Mouse (Mus musculus): ENCODE results near the gene Gtf2a1.
"Not testable (repeated sequence)": the region's sequence is repeated elsewhere in the genome, so short reads cannot be mapped to it uniquely, and the experiment has no call there.

Gene Gtf2a1

DNA sequence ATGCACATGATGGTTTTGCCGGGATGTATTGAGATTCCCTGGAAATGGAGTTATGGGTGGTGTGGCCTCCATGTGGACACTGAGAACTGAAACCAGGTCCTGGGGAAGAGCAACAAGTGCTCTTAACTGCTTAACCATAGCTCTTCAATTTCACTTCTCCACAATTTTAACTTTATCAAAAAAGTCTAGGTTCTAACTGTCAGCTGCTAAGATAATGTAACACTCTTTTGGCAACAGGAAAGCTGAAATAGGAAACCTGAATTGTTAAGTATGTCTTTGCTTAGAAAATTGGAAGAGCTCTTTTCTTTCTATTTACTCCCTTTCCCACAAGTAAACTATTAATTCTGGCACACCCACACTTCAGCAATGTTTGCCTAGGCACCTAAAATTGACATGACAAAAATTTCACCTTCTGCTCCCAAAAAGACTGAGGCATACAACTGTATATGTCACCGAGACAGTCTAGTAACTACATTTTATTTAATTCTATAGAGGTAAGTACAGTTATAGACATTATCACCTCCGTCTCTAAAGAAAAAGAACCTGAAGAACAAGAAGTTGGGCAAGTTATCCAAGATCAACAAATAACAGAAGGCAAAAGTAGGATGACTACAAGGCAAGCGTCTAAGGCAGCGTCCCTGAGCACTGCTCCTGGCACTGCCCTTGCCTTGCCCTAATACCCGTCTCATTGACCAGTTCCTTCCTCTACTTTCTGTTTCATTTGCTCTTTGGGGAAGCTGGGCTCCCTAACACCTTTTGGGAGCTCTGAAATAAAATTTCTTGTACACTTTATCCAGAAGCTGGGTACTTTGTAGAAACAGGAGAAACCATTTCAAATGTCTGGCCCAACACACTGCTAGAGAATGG lies 8.8 kb downstream of the Gtf2a1 start:
- DNase-seq (ENCODE audit: low spot score) = no peak

DNA sequence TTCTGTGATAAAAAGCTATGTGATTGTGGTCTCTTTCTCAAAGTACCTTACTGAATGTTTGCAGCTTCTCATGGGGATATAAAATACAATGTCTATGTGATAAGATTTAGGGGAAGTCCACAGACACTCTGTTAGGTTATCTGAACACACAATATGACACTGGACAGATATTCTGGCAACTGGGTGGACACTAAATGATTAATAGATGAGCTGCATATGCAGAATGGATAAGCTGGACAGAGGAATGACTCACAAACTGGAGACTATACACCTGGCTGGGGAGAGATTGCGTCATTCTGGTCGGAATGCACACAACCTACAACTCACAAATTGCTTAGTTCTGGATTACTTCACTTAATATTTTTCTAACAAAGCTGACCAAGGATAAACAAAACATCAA lies 10.6 kb downstream of the Gtf2a1 start:
- DNase-seq (ENCODE audit: low spot score) = no peak

DNA sequence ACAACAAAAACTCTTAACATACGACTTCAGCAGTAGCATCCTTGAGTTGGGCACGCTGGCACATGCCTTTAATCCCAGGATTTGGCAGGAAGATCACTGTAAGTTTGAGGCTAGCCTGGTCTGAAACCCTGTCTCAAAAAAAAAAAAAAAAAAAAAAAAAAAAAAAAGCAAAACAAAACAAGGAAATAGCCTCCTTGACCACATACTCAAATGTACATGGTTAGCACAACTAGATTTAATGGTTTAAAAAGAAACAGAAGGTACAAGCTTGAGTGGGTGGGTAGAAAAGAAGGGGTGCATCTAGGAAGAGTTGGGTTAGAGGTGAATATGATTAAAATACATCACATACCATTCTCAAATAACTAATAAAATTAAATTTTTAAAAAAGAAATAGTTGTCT lies 18.6 kb downstream of the Gtf2a1 start:
- no peak for DNase-seq (ENCODE audit: low spot score)

DNA sequence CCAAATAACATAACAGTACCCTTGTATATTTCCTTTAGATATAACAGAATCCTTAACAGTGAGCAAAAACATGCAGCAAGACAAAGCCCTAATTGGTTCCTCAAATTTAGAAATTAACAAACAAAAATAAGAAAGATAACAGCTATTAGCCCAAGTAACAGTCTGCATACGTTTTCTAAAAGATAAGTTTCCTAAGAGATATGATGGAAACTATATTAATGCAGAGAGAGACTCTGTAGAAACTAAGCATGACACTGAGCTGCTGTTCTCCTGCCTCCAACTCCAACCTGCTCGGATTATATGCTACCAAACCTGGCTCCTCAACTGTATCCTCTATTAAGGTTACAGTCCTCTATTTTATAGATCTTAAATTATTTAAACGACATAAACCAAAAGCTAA lies 21.0 kb downstream of the Gtf2a1 start:
- no peak for DNase-seq (ENCODE audit: low spot score)

DNA sequence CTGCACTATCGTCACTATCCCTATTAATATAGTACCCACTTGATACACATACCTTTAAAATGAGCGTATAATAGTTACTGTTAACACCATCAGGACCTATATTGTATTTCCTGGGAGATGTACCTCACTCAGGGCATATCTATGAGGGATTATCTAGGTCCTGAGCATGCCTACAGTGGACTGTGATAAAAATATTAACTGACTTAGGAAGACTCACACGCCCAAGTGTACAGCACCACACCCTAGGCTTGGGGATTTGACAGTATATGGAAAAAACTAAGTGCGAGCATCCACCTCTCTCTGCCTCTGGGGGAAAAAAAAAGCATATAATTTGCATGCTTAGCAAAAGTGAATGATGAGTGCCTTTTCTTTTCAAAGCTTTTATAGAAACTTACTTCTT lies 23.1 kb downstream of the Gtf2a1 start:
- DNase-seq (ENCODE audit: low spot score) = no peak

DNA sequence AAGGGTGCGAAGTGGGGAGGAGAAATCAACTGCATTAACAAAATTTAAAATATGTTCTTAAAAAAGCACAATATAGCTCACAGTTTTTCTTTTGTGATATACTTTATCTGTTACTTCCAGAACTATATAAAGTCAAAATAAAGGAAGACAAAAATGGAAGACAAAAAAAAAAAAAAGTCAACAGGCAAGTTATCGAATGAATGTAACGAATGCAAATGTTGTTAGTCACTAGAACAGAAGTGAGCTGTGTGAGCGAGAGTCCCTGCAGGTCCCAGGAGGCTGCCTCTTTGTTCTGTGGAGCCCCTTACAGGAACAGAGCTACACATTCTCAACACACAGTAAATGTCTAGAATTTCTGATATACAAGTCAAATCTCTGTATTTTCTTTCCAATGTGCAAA lies 32.1 kb downstream of the Gtf2a1 start:
- DNase-seq (ENCODE audit: low spot score) = not testable (repeated sequence)

DNA sequence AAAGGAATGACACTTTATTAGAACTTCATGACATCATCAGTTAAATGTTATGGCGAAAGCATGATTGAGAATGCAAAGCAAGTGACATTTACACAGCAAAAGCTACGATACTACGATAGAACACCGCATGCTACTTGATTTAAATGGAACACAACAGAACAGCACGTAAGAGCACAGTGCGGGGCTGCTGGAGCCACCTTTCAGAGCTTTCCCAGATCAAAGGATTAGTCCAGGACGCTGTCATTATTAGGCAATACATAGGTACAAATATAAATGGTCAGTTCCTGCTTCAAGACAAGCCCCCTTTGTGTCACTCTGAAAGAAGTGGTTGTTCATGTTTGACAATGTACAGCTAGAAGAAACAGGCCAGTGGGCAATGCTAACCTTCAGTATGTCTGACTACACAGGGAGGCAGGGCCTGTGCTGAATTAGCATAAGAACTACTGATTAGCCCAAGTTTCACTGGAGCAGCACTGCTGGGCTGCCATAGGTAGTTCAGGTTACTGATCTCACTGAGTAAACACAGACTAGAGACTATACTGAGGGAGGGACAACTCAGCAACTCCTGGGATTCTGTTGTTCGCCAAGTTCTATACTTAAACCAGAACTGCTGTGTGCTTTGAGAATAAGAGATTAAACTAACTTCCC lies 32.8 kb downstream of the Gtf2a1 start:
- not testable (repeated sequence) for DNase-seq (ENCODE audit: low spot score)

DNA sequence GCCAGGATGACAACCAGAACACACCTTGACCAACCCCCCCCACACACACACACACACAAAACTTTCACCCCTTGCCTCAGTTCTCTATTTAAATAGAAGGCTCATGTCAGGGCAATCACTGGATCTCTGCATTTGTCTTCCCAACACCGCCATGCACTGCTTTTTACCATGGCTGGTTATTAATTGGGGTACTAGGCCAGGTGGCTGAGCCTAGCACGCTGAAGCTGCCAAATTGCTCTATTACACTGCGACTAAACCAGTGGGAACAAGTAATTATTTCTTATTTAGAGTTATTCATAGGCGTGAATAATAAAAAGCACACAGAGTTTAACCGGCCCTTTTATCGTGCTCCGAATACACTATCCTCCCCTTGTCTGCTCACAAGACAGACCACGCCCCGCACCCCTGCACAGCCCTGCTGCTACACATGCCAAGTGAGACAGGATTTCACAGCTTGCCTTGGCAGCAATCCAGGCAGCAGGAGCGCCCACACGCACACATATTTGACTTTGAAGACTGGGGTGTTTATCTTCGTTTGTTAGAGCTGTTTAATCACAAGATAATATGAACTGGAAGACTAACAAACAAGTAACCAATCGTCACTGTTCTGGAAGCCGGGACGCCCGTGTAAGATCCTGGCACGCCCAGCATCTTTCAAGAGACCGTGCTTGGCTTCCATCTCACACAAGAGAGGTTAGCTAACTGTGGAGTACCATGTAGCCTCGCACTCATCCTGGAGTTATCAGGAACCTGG lies 38.3 kb downstream of the Gtf2a1 start:
- DNase-seq (ENCODE audit: low spot score) = peak; percentile 70

DNA sequence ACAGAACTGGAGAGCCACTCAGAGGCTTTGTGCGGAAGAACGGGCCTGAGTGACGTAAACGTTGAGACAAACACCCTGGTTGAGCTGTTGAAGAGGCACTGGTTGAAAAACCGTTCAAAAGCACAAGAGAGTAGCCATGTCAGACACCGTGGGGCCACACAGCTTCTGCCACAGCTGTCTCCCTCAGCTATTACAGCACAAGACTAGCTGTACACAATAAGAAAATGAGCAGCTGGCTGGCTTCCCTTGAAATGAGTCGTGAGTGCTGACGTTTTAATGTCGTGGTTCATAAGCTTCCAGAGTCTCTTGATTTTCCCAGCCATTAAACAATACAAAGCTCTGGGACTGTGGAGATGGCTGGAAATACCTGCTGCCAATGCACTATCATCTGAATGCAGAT lies 40.8 kb downstream of the Gtf2a1 start:
- no peak for DNase-seq (ENCODE audit: low spot score)

DNA sequence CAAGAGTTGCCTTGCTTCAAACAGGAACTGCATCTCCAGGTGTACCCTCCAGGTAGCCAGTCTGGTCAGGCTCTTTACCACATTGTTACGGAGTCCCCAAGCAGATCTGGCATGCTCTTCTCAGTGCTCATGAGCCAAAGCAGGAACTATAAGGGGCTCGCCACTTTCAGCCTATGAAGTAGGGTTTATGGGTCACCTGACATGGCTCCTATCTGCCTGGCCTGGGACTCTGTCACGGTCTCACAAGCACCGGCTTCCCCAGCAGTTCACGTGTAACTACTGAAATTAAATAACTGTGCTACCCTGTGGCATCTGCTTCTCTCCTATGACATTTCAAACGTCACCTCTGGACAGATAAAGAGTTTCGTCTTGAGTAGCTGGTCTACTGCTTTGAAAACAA lies 50.1 kb downstream of the Gtf2a1 start:
- DNase-seq (ENCODE audit: low spot score) = no peak

DNA sequence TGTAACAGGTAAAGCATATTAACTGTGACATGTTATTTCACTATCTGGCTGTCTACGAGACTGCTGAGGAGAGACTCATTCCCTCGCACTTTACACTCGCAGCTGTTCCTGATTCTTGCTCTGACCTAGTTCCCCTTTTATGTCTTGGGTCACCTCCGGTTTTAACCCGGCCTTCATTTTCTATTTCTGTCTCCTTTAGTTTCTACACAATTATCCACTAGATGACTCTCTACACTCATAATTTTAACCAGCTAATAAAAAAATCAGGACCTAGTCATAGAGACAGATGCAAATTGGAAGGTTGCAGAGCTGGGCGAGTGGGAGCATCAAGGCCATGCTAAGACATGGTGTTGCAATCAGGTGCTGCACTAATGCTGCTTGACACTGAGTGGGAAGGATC lies 55.8 kb downstream of the Gtf2a1 start:
- DNase-seq (ENCODE audit: low spot score) = no peak

DNA sequence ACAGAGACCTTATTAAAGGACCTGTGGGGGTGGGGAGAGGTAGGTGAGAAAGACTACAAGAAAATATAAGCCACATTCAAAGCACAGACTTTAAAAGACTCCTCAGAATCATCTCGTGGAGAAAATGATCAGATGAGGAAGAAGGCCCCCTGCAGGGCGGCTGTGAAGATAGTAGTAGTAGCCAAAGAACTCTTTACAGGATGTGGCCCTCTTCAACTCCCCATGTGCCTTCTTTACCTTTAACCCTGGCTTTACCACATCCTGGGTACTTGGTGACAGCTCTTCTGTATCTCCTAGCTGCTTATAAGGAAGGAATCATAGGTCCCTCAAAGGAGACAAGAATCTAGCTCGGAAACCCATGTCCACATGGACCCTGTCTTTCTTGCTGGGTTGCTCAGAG lies 66.7 kb downstream of the Gtf2a1 start:
- no peak for DNase-seq (ENCODE audit: low spot score)

DNA sequence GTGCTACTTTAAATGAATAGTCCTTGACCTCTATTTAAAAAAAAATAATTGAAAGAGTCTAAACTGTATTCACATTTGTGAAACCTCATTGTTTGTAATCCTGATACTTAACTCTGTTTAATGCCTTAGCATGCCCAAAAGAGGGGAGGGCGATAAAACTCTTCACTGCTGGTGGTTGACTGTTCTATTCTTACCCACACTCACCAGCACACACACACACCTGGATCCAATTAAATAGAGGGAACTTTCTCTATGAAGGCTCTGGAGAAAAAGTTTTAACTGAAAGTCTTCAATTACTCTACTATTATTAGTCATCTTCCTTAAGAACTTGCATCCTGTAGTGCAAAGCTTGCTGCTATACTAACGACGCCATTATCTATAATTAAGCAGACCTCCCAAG lies 72.5 kb downstream of the Gtf2a1 start:
- DNase-seq (ENCODE audit: low spot score) = no peak

DNA sequence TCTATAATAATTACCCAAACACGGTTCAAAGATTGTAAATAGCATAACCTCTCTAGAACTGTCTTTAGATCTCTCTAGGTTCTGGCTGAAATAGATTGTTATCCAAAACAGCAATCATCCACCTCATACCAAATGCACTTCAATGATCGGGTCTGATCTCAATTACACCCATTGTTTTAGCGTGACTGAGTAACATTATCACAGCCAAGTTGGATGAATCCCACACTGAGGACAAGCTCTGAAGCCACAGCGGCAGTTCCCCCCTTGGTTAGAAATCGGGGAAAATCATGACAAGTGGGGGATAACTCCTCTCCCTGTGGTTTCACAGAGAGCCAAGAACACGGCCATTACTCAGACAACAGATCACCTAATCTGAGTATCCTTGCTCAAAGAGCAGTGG lies 76.3 kb downstream of the Gtf2a1 start:
- no peak for DNase-seq (ENCODE audit: low spot score)

DNA sequence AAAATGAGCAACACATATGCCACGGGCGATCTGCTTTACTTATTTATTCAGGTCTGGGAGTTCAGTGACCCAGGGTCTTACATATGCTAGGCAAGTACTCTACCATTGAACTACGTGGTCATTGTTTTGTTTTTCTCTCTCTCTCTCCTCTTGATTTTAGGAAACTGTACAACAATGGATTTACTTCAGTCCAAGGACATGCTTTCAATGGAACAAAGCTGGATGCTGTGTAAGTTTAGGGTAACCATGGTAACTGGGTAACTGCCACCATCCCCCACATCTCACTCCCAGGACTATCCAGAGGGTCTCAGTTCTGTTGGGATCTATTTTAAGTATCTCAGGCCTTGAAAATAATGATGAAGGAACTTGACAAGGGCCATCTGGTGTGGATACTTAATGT lies 78.5 kb downstream of the Gtf2a1 start:
- no peak for DNase-seq (ENCODE audit: low spot score)
